In the genomic region with DNA sequence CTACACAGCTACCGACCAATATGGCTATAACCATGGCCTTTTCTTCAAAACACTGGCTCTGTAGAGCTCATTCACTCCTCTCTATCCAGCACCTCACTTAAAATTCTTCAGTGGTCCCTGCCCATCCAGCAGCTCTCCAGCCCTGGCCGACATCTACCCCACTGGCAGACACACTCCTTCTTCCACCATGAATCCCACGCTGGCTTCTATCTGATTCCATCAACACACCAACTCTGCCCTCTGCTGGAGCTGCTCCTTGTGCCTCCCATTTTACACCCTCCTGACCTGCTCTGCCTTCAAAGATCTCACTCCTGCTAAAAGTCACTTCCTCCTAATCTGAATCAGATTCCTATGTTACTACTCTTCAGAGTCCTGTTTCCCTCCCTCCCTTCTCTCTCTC, we compare ENCODE assay signal across 11 mouse cellular contexts. TPM values are rescaled to one million over a fixed set of nuclear protein-coding genes. Genes with fewer than 3 reads are reported as not detected.
A peak's percentile ranks its signal among the peaks of the same experiment; 100 is the strongest.
DNase-seq lines count a peak whose midpoint lies in the region.
"Had no signal": no experiment of that assay in that cellular context is flagged by ENCODE, and none has a peak within 500 bp of the region (broad histone marks: within the 10 kb centered on the region; RNA-seq: fewer than 3 reads in every experiment).

No protein-coding gene starts in this region.

- DNase-seq in heart, adult 11 months = peak; percentile 82
- no peak for DNase-seq in heart, postnatal 14 days
- peak; percentile 36 for DNase-seq in left cerebral cortex, adult 11 months (ENCODE audit: low spot score)
- no peak for DNase-seq in left cerebral cortex, adult 18-20 months (ENCODE audit: low spot score in 2 of 2)
- DNase-seq in 3T3-L1 (ENCODE audit: low read depth, low spot score) = peak; percentile 21
- peak; percentile 31 for DNase-seq in ES-CJ7 (ENCODE audit: low read depth, low spot score)
- no peak for DNase-seq in spleen, adult 18-20 months
- no peak for DNase-seq in B cell, adult 2 months
- DNase-seq: heart, postnatal 4 days; kidney, adult 8-10 months; thymus, adult 18-20 months had no signal

- intact Hi-C loops in heart, postnatal 14 days (cut with DNase I) = no loop called here

RNA-seq across cellular contexts. Expression of a gene that starts 28.8 kb away (rescaled TPM):
- total RNA-seq in heart, postnatal 14 days (2021) = 100 to 1,000 TPM; 108 to 112 TPM
- total RNA-seq in left cerebral cortex, adult 18-20 months (2021) = 100 to 1,000 TPM; 117 to 130 TPM

RNA-seq across cellular contexts. Expression of a gene that starts 53.0 kb away (rescaled TPM):
- total RNA-seq in heart, postnatal 14 days (2021) = 10 to 100 TPM; 29.2 to 30.3 TPM
- total RNA-seq in left cerebral cortex, adult 18-20 months (2021) = 10 to 100 TPM; 44.0 to 50.6 TPM

RNA-seq across cellular contexts. Expression of a gene that starts 53.2 kb away (rescaled TPM):
- total RNA-seq in heart, postnatal 14 days (2021) = 10 to 100 TPM; 23.0 to 23.9 TPM
- 100 to 1,000 TPM; 107 to 120 TPM for total RNA-seq in left cerebral cortex, adult 18-20 months (2021)

Comparison
In these comparisons a context has a peak if more than half of its experiments do, and no peak if none do; other contexts are left out.
1. DNase-seq: peak in heart, adult 11 months (single experiment), left cerebral cortex, adult 11 months (single experiment), 3T3-L1 (single experiment) and ES-CJ7 (single experiment); none in heart, postnatal 14 days (0 of 2), left cerebral cortex, adult 18-20 months (0 of 2), spleen, adult 18-20 months (0 of 2) and B cell, adult 2 months (0 of 2).
2. RNA of a gene that starts 53.2 kb away (total RNA-seq): 107 to 120 TPM in left cerebral cortex, adult 18-20 months; 23.0 to 23.9 TPM in heart, postnatal 14 days; every median in the first group is over 4 times any median in the second.